Mouse (Mus musculus) lung, postnatal 0 days (tissue): ENCODE results near the gene Evi2b.

Source experiments
- CTCF ChIP-seq: IDR thresholded peaks from 2 replicates; pipeline ENCODE4 v1.5.1; 2016; ENCODE audit warnings: antibody characterized with exemption, mild to moderate bottlenecking
- EP300 ChIP-seq: IDR thresholded peaks from 2 replicates; pipeline ENCODE4 v1.6.1; 2016; ENCODE audit warnings: antibody characterized with exemption, mild to moderate bottlenecking, control low read depth

GRCm38 (mm10) chr11:79484721-79485120 lies 38.8 kb downstream of the Evi2b start:
- TF ChIP-seq CTCF (no peak), EP300 (no peak)
